Mouse (Mus musculus): ENCODE results near the gene Psmd7.

DNA sequence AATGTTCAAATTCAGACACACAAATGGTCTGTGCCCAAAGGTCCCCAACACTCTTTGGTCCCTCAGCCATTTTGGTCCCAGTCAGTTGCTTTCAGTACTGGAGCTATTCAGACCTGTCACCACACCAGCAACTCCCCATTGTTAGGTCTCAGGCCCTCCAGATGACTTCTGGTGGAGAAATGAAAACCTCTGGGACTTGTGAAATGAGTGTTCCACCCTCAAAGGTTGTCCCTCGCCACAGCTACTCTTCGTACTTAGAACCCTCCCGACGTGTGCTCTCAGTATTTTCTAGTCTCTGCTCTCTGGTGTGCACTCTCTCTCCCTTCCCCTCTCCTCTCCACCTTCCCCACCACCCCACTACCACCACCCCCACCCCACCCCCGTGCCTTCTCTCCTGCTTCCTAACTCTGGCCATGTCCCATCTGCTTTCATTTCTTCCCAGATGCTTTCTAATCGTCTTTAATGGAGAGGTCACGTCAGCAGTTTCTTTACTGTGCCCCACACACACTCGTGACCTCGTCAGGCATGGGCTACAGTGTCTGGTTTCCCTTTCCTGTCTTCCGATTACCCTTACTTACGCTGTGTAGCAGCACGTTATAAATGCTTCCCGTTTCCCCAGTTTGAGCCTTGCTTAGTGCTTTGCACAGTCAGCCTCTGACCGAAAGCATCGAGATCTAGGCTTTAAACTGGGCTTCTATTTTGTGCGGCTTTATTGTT, 27.3 kb downstream of the Psmd7 start:
- TF ChIP-seq CTCF (IDR thresholded peaks at IDR 0.05; ENCODE audit: control insufficient read depth, insufficient read depth, low read length) (no peak), POLR2A (IDR thresholded peaks at IDR 0.05; ENCODE audit: borderline replicate concordance, control insufficient read depth, low read depth, low read length) (no peak)

Data from bone marrow, adult 2 months (tissue).